Mouse (Mus musculus): Measurements from ENCODE around the gene Dgkz.

DNA sequence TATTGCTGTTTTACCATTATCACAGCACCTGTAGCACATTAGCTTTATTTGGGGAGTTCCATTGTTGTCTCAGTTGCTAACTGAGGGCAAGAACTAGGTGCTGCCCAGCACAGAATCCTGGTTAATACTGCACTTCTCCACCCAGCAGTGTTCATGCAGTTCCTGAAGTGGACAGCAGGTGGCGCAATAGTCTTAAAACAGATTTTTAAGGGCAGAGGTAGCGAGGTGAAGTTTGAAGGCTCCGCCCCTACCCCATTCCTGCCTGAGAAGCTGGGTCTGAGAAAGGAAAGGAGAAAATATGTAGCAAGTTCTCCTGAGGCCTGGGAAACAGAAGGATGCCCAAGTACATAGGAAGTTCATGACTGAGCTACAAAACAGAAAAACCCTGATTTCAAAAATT, 11.9 kb upstream of the Dgkz start:
- TF ChIP-seq HCFC1 (IDR thresholded peaks at IDR 0.05; ENCODE audit: borderline replicate concordance, insufficient read depth, low read length), result no peak
- TF ChIP-seq ZNF384 (IDR thresholded peaks at IDR 0.05; ENCODE audit: low read depth, low read length), result no peak

All from ES-E14 (cell line).